Mouse (Mus musculus) embryo, embryonic 11.5 days (tissue): Measurements from ENCODE around the gene Higd1c.
"Not testable (repeated sequence)": the region's sequence is repeated elsewhere in the genome, so short reads cannot be mapped to it uniquely, and the experiment has no call there.

Experiments
- DNase-seq: peaks from one replicate; pipeline ENCODE4 v3.0.0-alpha.2; 2012; ENCODE audit warnings: low read depth, low spot score

Higd1c gene

GRCm38 (mm10) chr15:100353399-100353798 lies 10.9 kb upstream of the Higd1c start:
- not testable (repeated sequence) for DNase-seq

- no peak for DNase-seq
Observed at GRCm38 (mm10) chr15:100355876-100356275, 8.5 kb upstream of the Higd1c start.

DNA sequence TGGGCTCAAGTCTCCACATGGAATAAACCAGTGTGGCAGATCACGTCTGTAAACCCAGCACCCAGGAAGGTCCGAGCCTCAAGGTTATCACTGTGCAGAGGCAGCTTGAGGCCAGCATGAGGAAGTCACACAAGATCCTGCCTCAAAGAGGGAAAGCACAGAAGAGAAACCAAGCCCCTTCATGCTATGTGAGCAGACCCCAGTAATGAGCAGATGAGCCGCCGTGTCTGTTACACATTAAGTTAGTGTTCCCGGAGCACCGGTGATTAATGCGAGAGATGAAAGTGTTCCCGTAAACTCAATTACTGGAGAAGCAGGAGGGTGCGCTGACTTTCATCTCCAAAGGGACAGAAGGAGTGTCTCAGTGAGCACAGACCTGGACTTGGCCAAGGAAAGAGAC lies 1.6 kb downstream of the Higd1c start:
- not testable (repeated sequence) for DNase-seq

- DNase-seq, result no peak
Observed at GRCm38 (mm10) chr15:100367119-100367518, 2.8 kb downstream of the Higd1c start.

GRCm38 (mm10) chr15:100375066-100375465 lies 10.7 kb downstream of the Higd1c start:
- DNase-seq, result peak; percentile 41

- DNase-seq, result not testable (repeated sequence)
Observed at GRCm38 (mm10) chr15:100377847-100378505, 13.6 kb downstream of the Higd1c start.

DNA sequence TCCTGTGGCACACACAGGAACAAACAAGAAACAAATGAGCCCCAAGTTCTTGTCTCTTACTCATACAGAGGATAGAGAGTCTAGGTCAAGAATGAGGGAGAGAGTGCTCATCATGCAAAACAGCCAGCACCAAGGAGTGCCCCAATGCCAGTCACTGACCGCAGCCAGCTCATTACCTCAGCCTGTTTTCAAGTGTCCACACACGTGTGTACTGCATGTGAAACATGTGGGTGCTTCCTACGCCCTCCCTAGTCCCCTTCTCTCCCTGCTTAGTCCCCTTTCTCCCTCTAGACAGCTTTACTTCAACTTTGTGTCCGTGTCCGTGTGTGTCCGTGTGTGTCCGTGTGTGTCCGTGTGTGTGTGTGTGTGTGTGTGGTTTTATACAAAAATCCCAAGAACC lies 15.3 kb downstream of the Higd1c start:
- no peak for DNase-seq

- no peak for DNase-seq
Observed at GRCm38 (mm10) chr15:100380104-100380503, 15.8 kb downstream of the Higd1c start.

DNA sequence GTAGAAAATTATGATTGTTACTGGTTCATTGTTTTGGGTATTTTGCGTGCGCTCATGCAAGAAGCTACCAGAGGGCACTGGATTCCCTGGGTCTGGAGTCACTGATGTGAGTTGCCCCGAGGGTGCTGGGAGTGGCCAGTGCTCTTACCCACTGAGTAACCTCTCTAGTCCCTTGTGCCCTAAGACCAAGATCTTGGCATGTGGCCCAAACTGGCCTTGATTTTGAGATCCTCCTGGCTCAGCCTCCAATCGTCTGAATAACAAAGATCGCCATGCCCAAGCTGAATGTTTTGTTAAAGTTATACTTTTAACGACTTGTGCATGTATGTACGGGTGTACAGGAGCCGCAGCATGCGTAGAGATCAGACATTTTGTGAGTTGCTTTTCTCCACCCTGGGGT lies 21.4 kb downstream of the Higd1c start:
- DNase-seq, result no peak

DNA sequence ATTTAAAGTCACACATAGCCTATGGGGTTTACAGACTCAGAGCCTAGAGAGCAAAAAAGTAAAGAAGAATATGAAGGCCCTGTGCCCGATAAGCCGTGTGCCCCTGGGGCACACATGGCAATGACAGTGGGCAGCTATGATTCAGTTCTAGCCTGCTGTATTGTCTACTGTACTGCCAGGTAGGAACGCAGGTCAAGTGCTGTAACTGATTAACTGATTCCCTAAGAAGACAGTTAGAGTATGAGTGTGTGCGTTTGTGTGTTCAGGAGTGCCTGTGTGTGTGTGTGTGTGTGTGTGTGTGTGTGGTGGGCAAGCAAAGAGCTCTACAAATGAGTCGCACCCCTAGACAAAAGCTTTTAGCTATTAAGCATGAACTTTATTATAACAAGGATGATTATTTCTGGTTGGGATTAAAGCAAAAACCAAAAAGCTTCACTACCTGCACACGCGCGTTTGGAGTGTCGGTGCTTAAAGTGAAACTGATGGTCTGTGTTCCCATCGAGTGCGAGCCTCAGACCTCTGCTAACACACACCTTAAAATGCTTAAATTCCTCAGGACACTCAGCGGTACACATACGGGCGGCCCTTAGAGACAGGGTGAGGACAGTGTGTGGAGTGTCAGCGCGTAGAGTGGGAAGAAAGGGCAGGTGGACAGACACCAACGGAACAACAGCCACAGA lies 23.3 kb downstream of the Higd1c start:
- no peak for DNase-seq

- no peak for DNase-seq
Observed at GRCm38 (mm10) chr15:100388224-100388835, 24.0 kb downstream of the Higd1c start.

GRCm38 (mm10) chr15:100388886-100389285 lies 24.5 kb downstream of the Higd1c start:
- DNase-seq, result no peak

- no peak for DNase-seq
Observed at GRCm38 (mm10) chr15:100391066-100391465, 26.7 kb downstream of the Higd1c start.

- no peak for DNase-seq
Observed at GRCm38 (mm10) chr15:100391599-100391998, 27.3 kb downstream of the Higd1c start.

GRCm38 (mm10) chr15:100393016-100393415 lies 28.7 kb downstream of the Higd1c start:
- no peak for DNase-seq

GRCm38 (mm10) chr15:100395561-100395960 lies 31.2 kb downstream of the Higd1c start:
- no peak for DNase-seq

DNA sequence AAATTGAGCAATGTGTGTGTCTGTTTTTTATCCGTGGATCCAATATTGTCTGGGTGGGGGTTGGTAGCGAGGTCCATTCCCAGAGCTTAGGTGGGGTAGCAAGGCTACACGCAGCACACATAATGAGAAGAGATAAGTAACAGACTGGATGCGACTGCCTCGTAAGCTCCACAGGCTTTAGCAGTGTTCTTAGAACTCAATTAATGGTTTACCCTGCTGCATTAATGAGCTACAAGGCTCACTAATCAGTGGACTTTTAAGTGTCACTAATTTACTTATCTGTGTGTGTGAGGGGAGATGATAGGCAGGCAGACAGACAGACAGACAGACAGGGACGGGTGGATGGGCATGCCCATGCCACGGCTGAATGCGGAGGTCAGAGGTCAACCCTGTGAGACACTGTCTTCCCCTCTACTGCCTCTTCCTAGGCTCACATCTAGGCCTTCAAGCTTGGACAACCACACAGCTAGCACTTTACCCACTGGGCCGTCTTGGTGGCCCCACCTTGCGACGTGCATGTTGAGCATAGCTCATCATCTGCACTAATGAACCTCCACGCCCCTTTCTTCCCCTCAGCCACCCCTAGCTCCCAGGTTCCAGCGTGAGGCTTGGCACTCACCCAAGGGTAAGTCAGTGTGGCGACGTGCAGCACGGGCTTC lies 36.4 kb downstream of the Higd1c start:
- DNase-seq, result no peak

- DNase-seq, result no peak
Observed at GRCm38 (mm10) chr15:100401811-100402210, 37.5 kb downstream of the Higd1c start.

GRCm38 (mm10) chr15:100402347-100402746 lies 38.0 kb downstream of the Higd1c start:
- no peak for DNase-seq

- DNase-seq, result no peak
Observed at GRCm38 (mm10) chr15:100402798-100403197, 38.5 kb downstream of the Higd1c start.

DNA sequence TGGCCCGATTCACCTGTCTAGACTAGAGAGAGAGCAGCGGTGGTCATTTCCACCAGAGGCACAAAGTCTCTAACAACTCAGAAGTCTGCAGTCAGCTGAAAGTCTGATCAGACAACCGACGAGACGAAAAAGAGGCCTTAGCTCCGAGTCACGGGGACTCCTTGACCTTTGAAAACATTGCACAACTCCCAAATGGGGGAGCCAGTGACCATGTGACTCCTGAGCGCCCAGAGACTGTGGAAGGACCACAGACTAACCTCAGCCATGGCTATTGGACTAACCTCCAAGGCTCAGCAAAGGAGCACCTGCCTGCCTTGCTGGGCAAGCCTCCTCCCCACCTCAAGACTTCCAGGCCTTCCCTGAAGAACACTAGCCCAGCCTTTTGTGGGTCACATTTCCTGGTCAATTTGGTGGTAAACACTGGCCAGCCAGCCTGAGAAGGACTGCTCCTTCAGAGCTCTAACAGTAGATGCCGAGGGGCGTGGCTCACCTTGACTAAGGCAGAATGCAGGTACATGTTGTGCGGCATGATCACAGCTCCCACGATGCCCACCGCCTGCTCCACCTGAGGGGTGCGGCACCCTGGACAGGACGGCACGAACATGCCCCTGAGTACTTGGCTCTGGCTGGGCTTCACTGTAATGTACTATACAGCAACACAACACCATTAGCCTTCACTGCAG lies 39.1 kb downstream of the Higd1c start:
- DNase-seq, result no peak

DNA sequence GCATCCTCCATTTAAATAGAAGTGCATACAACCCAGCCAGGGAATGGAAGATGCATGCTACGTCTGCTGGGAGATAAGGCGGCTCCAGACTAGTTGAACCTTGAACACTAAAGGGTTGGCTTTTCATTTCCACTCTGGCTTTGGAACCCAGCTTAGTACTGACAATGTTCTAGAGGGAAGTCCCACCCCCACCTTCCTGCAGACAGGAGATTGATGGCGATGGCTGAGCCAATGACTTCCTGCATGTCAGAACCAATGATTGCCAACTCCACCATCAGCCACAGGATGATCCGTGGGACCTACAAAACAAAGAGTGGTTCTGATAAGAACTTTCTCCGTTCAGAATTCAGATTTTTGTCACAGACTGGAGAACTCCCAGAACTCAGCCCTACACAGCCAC lies 41.7 kb downstream of the Higd1c start:
- DNase-seq, result no peak
